Mouse (Mus musculus) E14TG2a.4 (cell line): ENCODE data around the gene Tesc.

Experiments used
- H3K27me3 ChIP-seq: 2 replicates; pipeline ENCODE4 v1.6.1; 2014; ENCODE audit warnings: low read length, control low read depth; ENCODE audit not compliant: insufficient read depth
- H3K36me3 ChIP-seq: 2 replicates; pipeline ENCODE4 v1.6.1; 2014; ENCODE audit warnings: low read length, control low read depth; ENCODE audit not compliant: insufficient read depth
- H3K4me1 ChIP-seq: replicated peaks from 2 replicates; pipeline ENCODE4 v1.6.1; 2014; ENCODE audit warnings: low read depth, low read length, control low read depth
- H3K4me3 ChIP-seq: replicated peaks from 2 replicates; pipeline ENCODE4 v1.5.1; 2014; ENCODE audit warnings: mild to moderate bottlenecking, low read length
- H3K9me3 ChIP-seq: 2 replicates; pipeline ENCODE4 v1.6.1; 2014; ENCODE audit warnings: low read length, control low read depth
- CTCF ChIP-seq: conservative IDR thresholded peaks from 2 replicates; pipeline ENCODE4 v1.5.1; 2014; ENCODE audit warnings: low read length
- NANOG ChIP-seq: IDR thresholded peaks from 2 replicates; pipeline ENCODE4 v1.6.1; 2014; ENCODE audit warnings: borderline replicate concordance, low read length, mixed read lengths
- POU5F1 ChIP-seq: IDR thresholded peaks from 2 replicates; pipeline ENCODE4 v1.6.1; 2014; ENCODE audit warnings: low read length, borderline replicate concordance

The Tesc gene

DNA sequence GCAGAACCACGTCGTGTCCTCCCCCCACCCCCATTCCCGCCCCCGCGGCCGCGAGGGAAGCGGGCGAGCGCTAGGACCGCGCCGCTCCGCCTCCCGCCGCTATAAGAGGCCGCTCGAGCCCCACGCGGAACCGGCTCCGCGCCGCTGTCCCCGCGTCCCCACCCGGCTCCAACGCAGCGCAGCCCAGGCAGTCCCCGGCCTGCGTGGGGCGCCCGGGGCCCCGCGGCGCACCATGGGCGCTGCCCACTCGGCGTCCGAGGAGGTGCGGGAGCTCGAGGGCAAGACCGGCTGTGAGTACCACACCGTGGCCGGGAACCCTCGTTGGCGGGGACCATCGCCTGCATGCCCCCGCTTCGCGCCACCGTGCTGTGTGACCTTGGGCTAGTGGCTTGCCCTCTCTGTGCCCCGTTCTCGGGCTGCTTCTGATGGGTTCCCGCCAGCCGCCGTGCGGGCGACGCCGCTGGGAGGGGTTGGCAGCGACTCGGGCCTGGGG lies at the start of gene Tesc:
Gene Tesc (plus strand): TSS at position 46 of the 493 bp plus-strand sequence.
- peaks cover 56% of the 10 kb centered on the region for H3K4me1 ChIP-seq
- no peaks in the 10 kb centered on the region for H3K9me3 ChIP-seq

GRCm38 (mm10) chr5:117978159-117978697 lies 49.3 kb upstream of the Tesc start:
- H3K4me3 ChIP-seq: peak overlapping the region; percentile 97
- H3K9me3 ChIP-seq: no peaks in the 10 kb centered on the region
- peaks cover 2% of the 10 kb centered on the region for H3K27me3 ChIP-seq
- peaks cover 36% of the 10 kb centered on the region for H3K4me1 ChIP-seq
- peaks cover 48% of the 10 kb centered on the region for H3K36me3 ChIP-seq
- TF ChIP-seq CTCF: no peak
- TF ChIP-seq NANOG: no peak
- TF ChIP-seq POU5F1: no peak

More for the DNA sequence above, at the start of gene Tesc:
- TF ChIP-seq CTCF (no peak), POU5F1 (no peak), NANOG (no peak)
- peak within 1 kb of the TSS; percentile 80 for H3K4me3 ChIP-seq
- peaks cover 65% of the 10 kb centered on the region for H3K27me3 ChIP-seq
- no peaks in the 10 kb centered on the region for H3K36me3 ChIP-seq

DNA sequence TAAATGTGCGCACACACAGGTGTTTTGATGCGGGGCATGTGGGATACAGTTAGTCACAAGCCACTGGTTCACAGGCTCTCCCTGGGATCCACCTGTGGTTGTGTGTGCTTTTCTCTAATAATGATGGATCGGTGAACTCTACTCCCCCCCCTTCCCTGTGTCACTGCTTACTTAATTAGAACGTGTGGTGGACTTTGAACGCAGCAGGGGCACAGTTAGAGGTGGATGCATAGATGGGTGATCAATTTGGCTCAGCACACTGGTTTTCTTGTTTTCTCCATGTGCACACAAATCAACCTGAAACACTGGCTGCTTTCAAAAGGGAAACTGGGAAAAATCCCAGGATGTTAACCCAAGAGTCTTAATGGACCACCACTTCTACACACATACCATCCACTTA lies 48.5 kb upstream of the Tesc start:
- no peak overlapping the region for H3K4me3 ChIP-seq
- no peaks in the 10 kb centered on the region; the same call in none of the 2 replicates for H3K27me3 ChIP-seq
- no peaks in the 10 kb centered on the region for H3K9me3 ChIP-seq
- TF ChIP-seq CTCF (no peak), NANOG (no peak), POU5F1 (no peak)
- peaks cover 38% of the 10 kb centered on the region for H3K4me1 ChIP-seq
- peaks cover 56% of the 10 kb centered on the region for H3K36me3 ChIP-seq

- H3K36me3 ChIP-seq: peaks cover 73% of the 10 kb centered on the region
- H3K4me1 ChIP-seq: peaks cover 32% of the 10 kb centered on the region
- H3K9me3 ChIP-seq: no peaks in the 10 kb centered on the region
- H3K4me3 ChIP-seq: no peak overlapping the region
- no peak for TF ChIP-seq NANOG
- no peak for TF ChIP-seq CTCF
- TF ChIP-seq POU5F1: no peak
- no peaks in the 10 kb centered on the region for H3K27me3 ChIP-seq
These were observed 46.6 kb upstream of the Tesc start for GRCm38 (mm10) chr5:117980921-117981320.

GRCm38 (mm10) chr5:117981943-117982342 lies 45.6 kb upstream of the Tesc start:
- H3K36me3 ChIP-seq: peaks cover 83% of the 10 kb centered on the region
- TF ChIP-seq POU5F1 (no peak), CTCF (no peak), NANOG (no peak)
- no peaks in the 10 kb centered on the region for H3K27me3 ChIP-seq
- no peaks in the 10 kb centered on the region for H3K9me3 ChIP-seq
- no peak overlapping the region for H3K4me3 ChIP-seq
- H3K4me1 ChIP-seq: peaks cover 29% of the 10 kb centered on the region

DNA sequence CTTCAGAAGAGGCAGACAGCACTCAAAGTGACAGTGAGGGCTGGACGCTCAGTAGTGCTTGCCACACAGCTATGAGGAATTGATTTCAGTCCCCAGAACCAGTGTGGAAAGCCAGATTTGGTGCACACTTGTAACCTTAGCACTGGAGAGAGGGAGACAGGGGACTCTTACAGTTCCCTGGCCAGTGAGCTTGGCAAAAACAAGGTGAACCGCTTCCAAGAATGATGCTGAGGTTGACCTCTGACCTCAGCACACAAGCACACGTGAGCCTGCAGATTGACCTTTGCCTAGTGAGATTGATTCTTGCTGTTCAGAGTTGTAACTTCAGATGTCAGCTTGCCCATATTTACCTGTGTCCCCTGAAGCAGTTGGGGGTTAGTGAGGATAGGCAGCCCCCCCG lies 41.2 kb upstream of the Tesc start:
- H3K36me3 ChIP-seq: peaks cover 97% of the 10 kb centered on the region
- TF ChIP-seq NANOG (no peak), POU5F1 (no peak), CTCF (no peak)
- no peak overlapping the region for H3K4me3 ChIP-seq
- no peaks in the 10 kb centered on the region for H3K27me3 ChIP-seq
- H3K9me3 ChIP-seq: no peaks in the 10 kb centered on the region
- H3K4me1 ChIP-seq: peaks cover 22% of the 10 kb centered on the region

DNA sequence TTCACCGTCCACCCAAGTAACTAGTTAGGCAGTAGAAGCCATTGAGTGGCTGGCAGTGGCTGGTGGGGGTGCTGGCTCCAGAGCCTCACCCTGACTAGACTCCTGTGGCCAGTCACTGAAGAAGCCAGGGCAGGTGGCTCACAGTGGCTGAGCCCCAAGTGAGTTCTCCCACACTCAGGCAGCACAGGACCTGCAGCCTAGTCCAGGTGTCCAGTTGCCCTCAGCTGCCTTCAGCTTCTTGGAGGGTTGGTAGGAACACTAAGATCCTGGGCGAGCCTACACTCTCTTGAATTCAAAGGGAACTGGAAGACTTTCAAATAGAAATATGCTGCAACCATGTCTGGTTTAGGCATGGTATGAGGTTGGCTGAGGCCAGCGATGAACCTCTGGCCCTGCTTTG lies 39.7 kb upstream of the Tesc start:
- TF ChIP-seq NANOG (no peak), CTCF (no peak), POU5F1 (no peak)
- Histone ChIP-seq H3K36me3 (peaks cover 97% of the 10 kb centered on the region), H3K9me3 (no peaks in the 10 kb centered on the region), H3K4me3 (no peak overlapping the region), H3K4me1 (peaks cover 15% of the 10 kb centered on the region), H3K27me3 (no peaks in the 10 kb centered on the region)

DNA sequence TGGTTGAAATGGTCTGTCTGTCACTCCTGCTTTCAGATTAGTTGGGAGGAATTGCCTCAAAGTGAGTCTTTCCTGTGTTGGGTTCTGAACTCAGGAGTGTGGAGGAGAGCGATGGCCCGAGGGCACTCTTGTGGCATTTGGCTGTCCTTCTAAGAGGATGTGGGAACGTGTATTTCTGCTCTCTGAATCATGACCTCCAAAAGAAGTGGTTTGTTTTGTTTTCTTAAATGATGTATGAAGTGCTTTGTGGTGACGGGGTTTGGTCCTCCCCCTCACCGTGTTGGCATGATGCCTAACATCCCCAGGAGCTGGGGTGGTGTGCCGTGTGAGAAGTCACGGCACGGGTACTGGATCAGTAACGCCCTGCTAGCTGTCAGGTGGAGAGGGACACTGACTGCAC lies 39.2 kb upstream of the Tesc start:
- Histone ChIP-seq H3K27me3 (no peaks in the 10 kb centered on the region), H3K36me3 (peaks cover 96% of the 10 kb centered on the region), H3K9me3 (no peaks in the 10 kb centered on the region), H3K4me3 (no peak overlapping the region; the same call in 1 of the 2 replicates), H3K4me1 (peaks cover 13% of the 10 kb centered on the region)
- TF ChIP-seq NANOG (no peak), CTCF (no peak), POU5F1 (no peak)

DNA sequence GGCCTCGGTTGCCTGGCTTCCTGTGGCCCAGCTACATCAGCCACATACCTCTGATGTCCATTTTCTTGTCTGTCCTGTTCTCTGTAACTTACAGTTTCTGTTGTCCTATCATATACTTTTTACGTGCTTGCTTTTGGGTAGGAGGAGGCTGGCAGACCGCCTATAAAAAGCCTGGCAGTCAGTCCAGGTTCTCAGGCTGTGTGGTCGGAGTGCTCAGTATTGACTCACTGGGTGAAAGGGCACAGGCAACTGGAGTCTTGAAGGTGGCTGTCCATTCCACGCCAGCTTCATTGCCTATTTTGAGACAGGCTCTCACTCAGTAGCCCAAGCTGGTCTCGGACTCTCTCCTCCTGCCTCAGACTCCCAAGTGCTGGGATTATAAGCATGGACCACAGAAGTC lies 37.8 kb upstream of the Tesc start:
- H3K36me3 ChIP-seq: peaks cover 98% of the 10 kb centered on the region
- TF ChIP-seq CTCF (no peak), NANOG (no peak), POU5F1 (no peak)
- H3K9me3 ChIP-seq: no peaks in the 10 kb centered on the region
- H3K4me1 ChIP-seq: peaks cover 7% of the 10 kb centered on the region
- H3K4me3 ChIP-seq: no peak overlapping the region
- no peaks in the 10 kb centered on the region for H3K27me3 ChIP-seq
